Mouse (Mus musculus) embryonic fibroblast, embryonic 13.5 days (primary cell): ENCODE results near the gene Adprhl1.

Source experiments
- CTCF ChIP-seq: IDR thresholded peaks from 2 replicates; pipeline ENCODE4 v1.5.1; 2011; ENCODE audit warnings: mild to moderate bottlenecking, control low read depth, low read length, moderate library complexity, borderline replicate concordance; ENCODE audit not compliant: insufficient read depth
- POLR2A ChIP-seq: IDR thresholded peaks from 2 replicates; pipeline ENCODE4 v1.6.1; 2011; ENCODE audit warnings: low read depth, mild to moderate bottlenecking, control low read depth, low read length, moderate library complexity

GRCm38 (mm10) chr8:13204371-13205140 is 49.4 kb downstream of the Adprhl1 start:
- TF ChIP-seq CTCF (no peak), POLR2A (no peak)
